Mouse (Mus musculus): ENCODE data around the gene Kyat1. TPM values are rescaled to one million over a fixed set of nuclear protein-coding genes. Genes with fewer than 3 reads are reported as not detected.

Gene Kyat1
- polyA plus RNA-seq, 1 experiment = 35.3 TPM

DNA sequence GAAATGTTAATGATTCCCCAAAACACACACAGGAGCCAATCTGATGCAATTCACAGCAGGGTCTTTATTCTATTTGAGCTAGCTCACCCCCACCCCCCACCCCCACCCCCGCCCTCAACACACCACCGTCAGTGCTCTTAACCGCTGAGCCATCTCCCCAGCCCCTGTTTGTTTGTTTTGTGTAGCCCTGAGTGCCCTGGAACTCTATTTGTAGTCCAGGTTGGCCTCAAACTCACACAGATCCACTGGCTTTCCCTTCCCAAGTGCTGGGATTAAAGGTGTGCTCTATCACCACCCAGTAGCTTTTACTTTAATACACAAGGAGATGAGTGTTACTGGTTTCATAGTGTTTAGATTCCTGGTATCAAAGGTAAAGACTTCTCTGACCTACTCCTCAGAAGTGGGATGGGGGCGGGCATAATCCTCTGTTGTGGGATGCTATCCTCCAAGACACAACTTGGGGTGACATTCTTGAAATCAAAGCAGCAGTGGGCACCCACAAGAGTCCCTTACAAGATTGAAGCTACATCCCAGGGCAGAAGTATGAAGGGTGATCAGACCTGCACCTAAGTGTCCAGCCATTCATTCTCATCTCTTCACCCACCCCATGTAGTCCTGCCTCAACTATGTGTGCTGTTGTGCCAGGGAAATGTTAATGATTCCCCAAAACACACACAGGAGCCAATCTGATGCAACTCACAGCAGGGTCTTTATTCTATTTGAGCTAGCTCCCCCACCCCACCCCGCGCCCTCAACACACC lies 5.9 kb upstream of the Kyat1 start:
- WGBS = 91% methylated on average over 6 of the region's 6 CpGs
- TF ChIP-seq POLR2A (IDR thresholded peaks at IDR 0.05; ENCODE audit: control insufficient read depth, extremely low read depth, insufficient read depth, low read length, poor library complexity) = no peak
- no peak for TF ChIP-seq CTCF (IDR thresholded peaks at IDR 0.05; ENCODE audit: borderline replicate concordance, control insufficient read depth, extremely low read depth, insufficient read depth, low read length, poor library complexity)

DNA sequence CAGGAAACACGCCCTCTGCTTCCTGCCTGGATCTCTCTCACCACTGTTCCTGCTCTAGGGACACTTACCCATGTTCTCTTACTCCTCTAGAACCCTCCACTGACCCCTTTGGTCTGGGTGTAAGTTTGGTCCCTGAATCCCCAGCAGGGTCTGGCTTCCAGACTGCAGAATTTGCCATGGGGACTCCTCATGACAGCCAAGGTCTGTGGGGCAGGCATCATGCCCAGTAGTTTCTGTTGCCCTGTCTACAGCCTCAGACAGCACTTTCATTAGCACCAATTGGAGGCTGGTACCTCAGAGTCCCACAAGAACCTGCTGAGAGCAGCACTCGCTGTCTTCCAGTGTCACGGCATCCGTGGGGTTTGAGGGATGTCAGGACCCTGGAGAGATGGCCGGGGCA lies 2.2 kb upstream of the Kyat1 start:
- no peak for DNase-seq
- Histone ChIP-seq H3K27me3 (ENCODE audit: control insufficient read depth, insufficient read depth, low read length) (no peaks in the 10 kb centered on the region), H3K36me3 (ENCODE audit: control insufficient read depth, insufficient read depth, low read length) (no peaks in the 10 kb centered on the region), H3K27ac (ENCODE audit: control insufficient read depth, insufficient read depth, low read length) (no peak overlapping the region), H3K4me3 (ENCODE audit: control insufficient read depth, insufficient read depth, low read length) (no peak overlapping the region), H3K4me1 (replicated peaks; ENCODE audit: control insufficient read depth, insufficient read depth, low read length) (peaks cover 14% of the 10 kb centered on the region)
- TF ChIP-seq POLR2A (IDR thresholded peaks at IDR 0.05; ENCODE audit: control insufficient read depth, extremely low read depth, insufficient read depth, low read length, poor library complexity) (no peak), CTCF (IDR thresholded peaks at IDR 0.05; ENCODE audit: borderline replicate concordance, control insufficient read depth, extremely low read depth, insufficient read depth, low read length, poor library complexity) (no peak)
- 90% methylated on average over 5 of the region's 5 CpGs for WGBS

More for the DNA sequence above, 5.9 kb upstream of the Kyat1 start:
- Histone ChIP-seq H3K36me3 (ENCODE audit: control insufficient read depth, insufficient read depth, low read length) (no peaks in the 10 kb centered on the region), H3K4me3 (ENCODE audit: control insufficient read depth, insufficient read depth, low read length) (no peak overlapping the region), H3K4me1 (replicated peaks; ENCODE audit: control insufficient read depth, insufficient read depth, low read length) (peaks cover 1% of the 10 kb centered on the region), H3K27ac (ENCODE audit: control insufficient read depth, insufficient read depth, low read length) (no peak overlapping the region), H3K27me3 (ENCODE audit: control insufficient read depth, insufficient read depth, low read length) (no peaks in the 10 kb centered on the region)
- DNase-seq = no peak

DNA sequence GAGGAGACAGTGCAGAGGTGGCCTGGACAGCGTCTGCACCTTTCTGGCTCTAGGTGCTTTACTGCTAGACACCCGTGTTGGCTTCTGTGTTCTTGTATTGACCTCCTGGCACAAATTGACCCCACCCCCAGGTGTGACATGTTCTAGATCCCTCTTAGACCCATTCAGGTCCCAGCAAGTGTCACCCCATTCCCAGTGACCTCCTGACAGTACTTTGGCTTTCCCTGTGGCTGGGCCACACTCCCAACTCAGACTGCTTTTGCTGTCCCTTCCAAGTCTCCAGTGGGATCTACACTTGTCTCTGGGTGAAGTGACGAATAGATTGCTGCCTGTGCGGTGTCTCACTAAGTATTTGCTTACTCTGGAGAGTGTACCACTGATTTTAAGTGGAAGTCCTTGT lies 1.8 kb upstream of the Kyat1 start:
- H3K4me1 ChIP-seq (replicated peaks; ENCODE audit: control insufficient read depth, insufficient read depth, low read length) = peaks cover 14% of the 10 kb centered on the region
- no peaks in the 10 kb centered on the region for H3K36me3 ChIP-seq (ENCODE audit: control insufficient read depth, insufficient read depth, low read length)
- no peak for TF ChIP-seq CTCF (IDR thresholded peaks at IDR 0.05; ENCODE audit: borderline replicate concordance, control insufficient read depth, extremely low read depth, insufficient read depth, low read length, poor library complexity)
- no peak for TF ChIP-seq POLR2A (IDR thresholded peaks at IDR 0.05; ENCODE audit: control insufficient read depth, extremely low read depth, insufficient read depth, low read length, poor library complexity)
- 94% methylated on average over 4 of the region's 4 CpGs for WGBS
- no peak overlapping the region for H3K4me3 ChIP-seq (ENCODE audit: control insufficient read depth, insufficient read depth, low read length)
- H3K27ac ChIP-seq (ENCODE audit: control insufficient read depth, insufficient read depth, low read length) = no peak overlapping the region
- no peaks in the 10 kb centered on the region for H3K27me3 ChIP-seq (ENCODE audit: control insufficient read depth, insufficient read depth, low read length)
- no peak for DNase-seq

DNA sequence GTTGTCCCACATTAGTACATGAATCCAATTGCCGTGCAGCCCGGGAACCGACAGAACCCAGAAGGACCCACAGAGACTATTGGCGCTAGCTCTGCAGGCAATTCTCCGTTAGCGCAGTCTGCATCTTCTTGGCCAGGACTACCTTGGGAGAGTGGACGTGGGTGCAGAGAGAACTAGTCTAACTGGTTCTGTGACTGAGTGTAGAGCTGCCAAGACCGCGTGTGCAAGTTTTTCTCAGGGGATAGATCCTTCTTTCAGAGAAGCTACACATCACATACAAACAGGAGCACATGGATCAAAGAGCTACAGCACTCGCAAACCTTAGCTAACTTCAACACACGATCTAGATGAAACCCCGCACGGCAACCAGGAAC lies 405 bp downstream of the Kyat1 start:
- no peaks in the 10 kb centered on the region for H3K36me3 ChIP-seq (ENCODE audit: control insufficient read depth, insufficient read depth, low read length)
- peaks cover 14% of the 10 kb centered on the region for H3K4me1 ChIP-seq (replicated peaks; ENCODE audit: control insufficient read depth, insufficient read depth, low read length)
- H3K27me3 ChIP-seq (ENCODE audit: control insufficient read depth, insufficient read depth, low read length) = no peaks in the 10 kb centered on the region
- DNase-seq = no peak
- peak overlapping the region; percentile 17; the same call in 1 of the 2 replicates for H3K27ac ChIP-seq (ENCODE audit: control insufficient read depth, insufficient read depth, low read length)
- 2% methylated on average over 13 of the region's 13 CpGs for WGBS
- TF ChIP-seq POLR2A (IDR thresholded peaks at IDR 0.05; ENCODE audit: control insufficient read depth, extremely low read depth, insufficient read depth, low read length, poor library complexity) = no peak
- no peak for TF ChIP-seq CTCF (IDR thresholded peaks at IDR 0.05; ENCODE audit: borderline replicate concordance, control insufficient read depth, extremely low read depth, insufficient read depth, low read length, poor library complexity)
- peak overlapping the region; percentile 72 for H3K4me3 ChIP-seq (ENCODE audit: control insufficient read depth, insufficient read depth, low read length)

- no peak overlapping the region for H3K4me3 ChIP-seq (ENCODE audit: control insufficient read depth, insufficient read depth, low read length)
Observed at GRCm38 (mm10) chr2:30203439-30203838, 2.2 kb downstream of the Kyat1 start.

GRCm38 (mm10) chr2:30200388-30200925 lies 5.2 kb downstream of the Kyat1 start:
- no peak overlapping the region for H3K4me3 ChIP-seq (ENCODE audit: control insufficient read depth, insufficient read depth, low read length)
- 92% methylated on average over 5 of the region's 5 CpGs for WGBS
- no peak overlapping the region for H3K27ac ChIP-seq (ENCODE audit: control insufficient read depth, insufficient read depth, low read length)
- H3K27me3 ChIP-seq (ENCODE audit: control insufficient read depth, insufficient read depth, low read length) = no peaks in the 10 kb centered on the region
- no peak for TF ChIP-seq POLR2A (IDR thresholded peaks at IDR 0.05; ENCODE audit: control insufficient read depth, extremely low read depth, insufficient read depth, low read length, poor library complexity)
- no peak for TF ChIP-seq CTCF (IDR thresholded peaks at IDR 0.05; ENCODE audit: borderline replicate concordance, control insufficient read depth, extremely low read depth, insufficient read depth, low read length, poor library complexity)
- no peak for DNase-seq
- peaks cover 7% of the 10 kb centered on the region for H3K4me1 ChIP-seq (replicated peaks; ENCODE audit: control insufficient read depth, insufficient read depth, low read length)
- no peaks in the 10 kb centered on the region for H3K36me3 ChIP-seq (ENCODE audit: control insufficient read depth, insufficient read depth, low read length)

More at GRCm38 (mm10) chr2:30203439-30203838, 2.2 kb downstream of the Kyat1 start:
- H3K36me3 ChIP-seq (ENCODE audit: control insufficient read depth, insufficient read depth, low read length) = no peaks in the 10 kb centered on the region
- WGBS = 87% methylated on average over 7 of the region's 7 CpGs
- H3K27ac ChIP-seq (ENCODE audit: control insufficient read depth, insufficient read depth, low read length) = no peak overlapping the region
- peak; percentile 37 for DNase-seq
- H3K27me3 ChIP-seq (ENCODE audit: control insufficient read depth, insufficient read depth, low read length) = no peaks in the 10 kb centered on the region
- TF ChIP-seq CTCF (IDR thresholded peaks at IDR 0.05; ENCODE audit: borderline replicate concordance, control insufficient read depth, extremely low read depth, insufficient read depth, low read length, poor library complexity) (no peak), POLR2A (IDR thresholded peaks at IDR 0.05; ENCODE audit: control insufficient read depth, extremely low read depth, insufficient read depth, low read length, poor library complexity) (no peak)
- H3K4me1 ChIP-seq (replicated peaks; ENCODE audit: control insufficient read depth, insufficient read depth, low read length) = peaks cover 14% of the 10 kb centered on the region

Measured in thymus, adult 2 months (tissue).